Mouse (Mus musculus) heart, embryonic 14.5 days (tissue): ENCODE data around the gene Gm11563. TPM values are rescaled to one million over a fixed set of nuclear protein-coding genes. Genes with fewer than 3 reads are reported as not detected.
"Not testable (repeated sequence)": the region's sequence is repeated elsewhere in the genome, so short reads cannot be mapped to it uniquely, and the experiment has no call there.

Experiments
- ATAC-seq: fragments of 200-750 bp; cut with Nextera tagmentation; 2 replicates; pipeline ENCODE4 v1.8.0; 2017; ENCODE audit warnings: low read depth, moderate TSS enrichment; ENCODE audit not compliant: insufficient number of reproducible peaks, insufficient read depth, low FRiP score
- H3K27ac ChIP-seq, 2 experiments: fragments of 200-500 bp in 1 of 2; fragments of 300-500 bp in 1 of 2; sonication (generic) in 1 of 2; replicated peaks in 1 of 2; 2 replicates each; pipeline ENCODE4 v1.5.1; 2012 to 2014; ENCODE audit warnings: low read depth in 2 of 2, low read length in 2 of 2, control low read depth in 1 of 2, mild to moderate bottlenecking in 1 of 2, mixed read lengths in 1 of 2; ENCODE audit not compliant: control insufficient read depth in 1 of 2, insufficient read depth in 1 of 2
- H3K27me3 ChIP-seq: fragments of 300-500 bp; sonication (generic); 2 replicates; pipeline ENCODE4 v1.6.1; 2014; ENCODE audit warnings: mild to moderate bottlenecking, low read length, control low read depth; ENCODE audit not compliant: control insufficient read depth, insufficient read depth
- H3K36me3 ChIP-seq: fragments of 300-500 bp; sonication (generic); 2 replicates; pipeline ENCODE4 v1.6.1; 2014; ENCODE audit warnings: mild to moderate bottlenecking, control low read depth, low read length, mixed read lengths; ENCODE audit not compliant: control insufficient read depth, insufficient read depth
- H3K4me1 ChIP-seq, 2 experiments: fragments of 200-500 bp in 1 of 2; fragments of 300-500 bp in 1 of 2; sonication (generic) in 1 of 2; 2 replicates each; pipeline ENCODE4 v1.6.1; 2012 to 2014; ENCODE audit warnings: low read length in 2 of 2, control low read depth in 1 of 2, mixed read lengths in 1 of 2; ENCODE audit not compliant: control insufficient read depth in 2 of 2, insufficient read depth in 2 of 2
- H3K4me2 ChIP-seq: fragments of 300-500 bp; sonication (generic); 2 replicates; pipeline ENCODE4 v1.6.1; 2014; ENCODE audit warnings: mild to moderate bottlenecking, low read length
- H3K4me3 ChIP-seq, 2 experiments: fragments of 200-500 bp in 1 of 2; fragments of 300-500 bp in 1 of 2; sonication (generic) in 1 of 2; 2 replicates each; pipeline ENCODE4 v1.5.1; 2012 to 2014; ENCODE audit warnings: low read length in 2 of 2, mild to moderate bottlenecking in 2 of 2, control low read depth in 1 of 2, low read depth in 1 of 2, moderate library complexity in 1 of 2; ENCODE audit not compliant: control insufficient read depth in 1 of 2, insufficient read depth in 1 of 2
- H3K9ac ChIP-seq: fragments of 300-500 bp; sonication (generic); 2 replicates; pipeline ENCODE4 v1.6.1; 2014; ENCODE audit warnings: mild to moderate bottlenecking, low read length
- H3K9me3 ChIP-seq: fragments of 300-500 bp; sonication (generic); 2 replicates; pipeline ENCODE4 v1.6.1; 2016; ENCODE audit warnings: low read length, control low read depth; ENCODE audit not compliant: control insufficient read depth
- WGBS: fragments of 180-500 bp; shearing (Covaris S2); extraction: QIAGEN DNeasy Blood & Tissue Kit; methylation state at CpG from one replicate; pipeline ENCODE4 v1.1.7; 2014; 5-methylcytosine and 5-hydroxymethylcytosine counted together
- polyA plus RNA-seq: library from polyadenylated mRNA; unstranded; fragments of >200 nt; fragmentation: Nextera tagmentation; extraction: Ambion mirVana; gene quantifications from 2 replicates; pipeline ENCODE4 v1.2.1, GENCODE M21; 2014

Gm11563 gene
- polyA plus RNA-seq, 1 experiment from 2014 or later = not detected

- no peaks in the 10 kb centered on the region for H3K4me1 ChIP-seq
- H3K4me2 ChIP-seq = no peak overlapping the region
- H3K9me3 ChIP-seq = no peaks in the 10 kb centered on the region
- no peaks in the 10 kb centered on the region for H3K27me3 ChIP-seq
- H3K27ac ChIP-seq = no peak overlapping the region
- no peak overlapping the region for H3K4me3 ChIP-seq
- 61% methylated on average over 3 of the region's 3 CpGs for WGBS
- H3K36me3 ChIP-seq = no peaks in the 10 kb centered on the region
- no peak for ATAC-seq
- no peak overlapping the region for H3K9ac ChIP-seq
Observed at GRCm38 (mm10) chr11:99630890-99631289, 27.9 kb downstream of the Gm11563 start.

GRCm38 (mm10) chr11:99628138-99628537, 30.6 kb downstream of the Gm11563 start, which contains the start of gene Krtap4-1:
TSS of gene Krtap4-1 (minus strand) at chr11:99628238.
- Histone ChIP-seq H3K9ac (no peak within 1 kb of the TSS), H3K4me2 (no peak within 1 kb of the TSS), H3K27ac (no peak within 1 kb of the TSS), H3K27me3 (no peaks in the 10 kb centered on the region), H3K4me1 (no peaks in the 10 kb centered on the region), H3K4me3 (no peak within 1 kb of the TSS), H3K36me3 (no peaks in the 10 kb centered on the region), H3K9me3 (no peaks in the 10 kb centered on the region)
- ATAC-seq = no peak
- WGBS = 69% methylated on average over 4 of the region's 4 CpGs

GRCm38 (mm10) chr11:99620335-99620734, 38.4 kb downstream of the Gm11563 start, which contains the start of gene Gm11562:
TSS of gene Gm11562 (minus strand) at chr11:99620435.
- H3K4me2 ChIP-seq = no peak within 1 kb of the TSS
- no peaks in the 10 kb centered on the region for H3K4me1 ChIP-seq
- no peaks in the 10 kb centered on the region for H3K9me3 ChIP-seq
- no peaks in the 10 kb centered on the region for H3K27me3 ChIP-seq
- 77% methylated on average over 2 of the region's 2 CpGs for WGBS
- no peak within 1 kb of the TSS for H3K4me3 ChIP-seq
- no peak within 1 kb of the TSS for H3K9ac ChIP-seq
- no peak within 1 kb of the TSS for H3K27ac ChIP-seq
- no peaks in the 10 kb centered on the region for H3K36me3 ChIP-seq
- no peak for ATAC-seq

- Histone ChIP-seq H3K27me3 (no peaks in the 10 kb centered on the region), H3K27ac (no peak within 1 kb of the TSS), H3K4me1 (no peaks in the 10 kb centered on the region), H3K4me2 (no peak within 1 kb of the TSS), H3K36me3 (no peaks in the 10 kb centered on the region), H3K9ac (no peak within 1 kb of the TSS), H3K9me3 (no peaks in the 10 kb centered on the region), H3K4me3 (no peak within 1 kb of the TSS)
- WGBS = 64% methylated on average over 3 of the region's 3 CpGs
- ATAC-seq = no peak
Observed at GRCm38 (mm10) chr11:99614796-99615363, 43.9 kb downstream of the Gm11563 start, which contains the start of gene Krtap2-4. TSS of gene Krtap2-4 (minus strand) at chr11:99614846.

- 56% methylated on average over 1 of the region's 2 CpGs for WGBS
Observed at GRCm38 (mm10) chr11:99610089-99610488, 48.7 kb downstream of the Gm11563 start, which contains the start of gene Gm11937. TSS of gene Gm11937 (minus strand) at chr11:99610189.

GRCm38 (mm10) chr11:99609126-99609525, 49.6 kb downstream of the Gm11563 start:
- H3K27ac ChIP-seq = no peak overlapping the region
- 56% methylated on average over 1 of the region's 1 CpGs for WGBS
- ATAC-seq = no peak

More at GRCm38 (mm10) chr11:99610089-99610488, 48.7 kb downstream of the Gm11563 start, which contains the start of gene Gm11937:
- not testable (repeated sequence) for H3K27ac ChIP-seq, H3K36me3 ChIP-seq, ATAC-seq, H3K4me2 ChIP-seq, H3K27me3 ChIP-seq, H3K4me1 ChIP-seq, H3K9me3 ChIP-seq, H3K4me3 ChIP-seq, H3K9ac ChIP-seq

More at GRCm38 (mm10) chr11:99609126-99609525, 49.6 kb downstream of the Gm11563 start:
- H3K27me3 ChIP-seq = no peaks in the 10 kb centered on the region
- no peaks in the 10 kb centered on the region for H3K4me1 ChIP-seq
- H3K9me3 ChIP-seq = no peaks in the 10 kb centered on the region
- H3K36me3 ChIP-seq = no peaks in the 10 kb centered on the region
- H3K4me3 ChIP-seq = no peak overlapping the region
- no peak overlapping the region for H3K9ac ChIP-seq
- H3K4me2 ChIP-seq = no peak overlapping the region
